Mouse (Mus musculus) neural tube, embryonic 15.5 days (tissue): Measurements from ENCODE around the gene Pkig. TPM values are rescaled to one million over a fixed set of nuclear protein-coding genes. Genes with fewer than 3 reads are reported as not detected.
A peak's percentile ranks its signal among the peaks of the same experiment; 100 is the strongest.

Experiments
- ATAC-seq: fragments of 200-750 bp; cut with Nextera tagmentation; 2 replicates; pipeline ENCODE4 v1.8.0; 2017; ENCODE audit warnings: mild to moderate bottlenecking, moderate TSS enrichment, moderate library complexity; ENCODE audit not compliant: low FRiP score
- H3K27ac ChIP-seq: fragments of 300-500 bp; sonication (generic); replicated peaks from 2 replicates; pipeline ENCODE4 v1.5.1; 2015; ENCODE audit warnings: mild to moderate bottlenecking, inconsistent platforms
- H3K27me3 ChIP-seq: fragments of 300-500 bp; sonication (generic); replicated peaks from 2 replicates; pipeline ENCODE4 v1.6.1; 2015; ENCODE audit warnings: inconsistent platforms
- H3K36me3 ChIP-seq: fragments of 300-500 bp; sonication (generic); 2 replicates; pipeline ENCODE4 v1.6.1; 2015; ENCODE audit warnings: inconsistent platforms
- H3K4me1 ChIP-seq: fragments of 300-500 bp; sonication (generic); 2 replicates; pipeline ENCODE4 v1.6.1; 2015; ENCODE audit warnings: inconsistent platforms
- H3K4me2 ChIP-seq: fragments of 300-500 bp; sonication (generic); 2 replicates; pipeline ENCODE4 v1.6.1; 2015; ENCODE audit warnings: inconsistent platforms, mild to moderate bottlenecking, moderate library complexity
- H3K4me3 ChIP-seq: fragments of 300-500 bp; sonication (generic); replicated peaks from 2 replicates; pipeline ENCODE4 v1.5.1; 2015; ENCODE audit warnings: mild to moderate bottlenecking, inconsistent platforms
- H3K9ac ChIP-seq: fragments of 300-500 bp; sonication (generic); replicated peaks from 2 replicates; pipeline ENCODE4 v1.6.1; 2015; ENCODE audit warnings: mild to moderate bottlenecking, inconsistent platforms
- H3K9me3 ChIP-seq: fragments of 300-500 bp; sonication (generic); replicated peaks from 2 replicates; pipeline ENCODE4 v1.6.1; 2016; ENCODE audit warnings: inconsistent platforms
- WGBS: fragments of 180-500 bp; shearing (Covaris S2); methylation state at CpG from one replicate; pipeline ENCODE4 v1.1.7; 2015; ENCODE audit warnings: mixed read lengths; 5-methylcytosine and 5-hydroxymethylcytosine counted together
- polyA plus RNA-seq: library from polyadenylated mRNA; unstranded; fragments of >200 nt; fragmentation: Nextera tagmentation; extraction: Ambion mirVana; gene quantifications from 2 replicates; pipeline ENCODE4 v1.2.1, GENCODE M21; 2015

Gene Pkig
- polyA plus RNA-seq, 1 experiment from 2014 or later = 107 TPM

- H3K36me3 ChIP-seq = no peaks in the 10 kb centered on the region
- H3K4me3 ChIP-seq = no peak overlapping the region
- H3K9me3 ChIP-seq = no peaks in the 10 kb centered on the region
- H3K4me2 ChIP-seq = no peak overlapping the region
- no peak for ATAC-seq
- H3K27me3 ChIP-seq = no peaks in the 10 kb centered on the region
- 44% methylated on average over 3 of the region's 3 CpGs for WGBS
- H3K9ac ChIP-seq = no peak overlapping the region
- no peak overlapping the region for H3K27ac ChIP-seq
- peaks cover 29% of the 10 kb centered on the region for H3K4me1 ChIP-seq
Observed at GRCm38 (mm10) chr2:163663930-163664329, 5.7 kb downstream of the Pkig start.

GRCm38 (mm10) chr2:163667045-163667444 is 8.9 kb downstream of the Pkig start:
- Histone ChIP-seq H3K27me3 (no peaks in the 10 kb centered on the region), H3K36me3 (no peaks in the 10 kb centered on the region), H3K4me2 (no peak overlapping the region), H3K27ac (no peak overlapping the region), H3K4me1 (peaks cover 3% of the 10 kb centered on the region), H3K9ac (no peak overlapping the region), H3K4me3 (no peak overlapping the region), H3K9me3 (no peaks in the 10 kb centered on the region)
- WGBS = 95% methylated on average over 1 of the region's 1 CpGs
- no peak for ATAC-seq

- no peak overlapping the region for H3K9ac ChIP-seq
- H3K4me3 ChIP-seq = no peak overlapping the region
- H3K36me3 ChIP-seq = no peaks in the 10 kb centered on the region
- WGBS = 89% methylated on average over 11 of the region's 11 CpGs
- H3K9me3 ChIP-seq = no peaks in the 10 kb centered on the region
- H3K27ac ChIP-seq = no peak overlapping the region
- H3K27me3 ChIP-seq = no peaks in the 10 kb centered on the region
- H3K4me2 ChIP-seq = no peak overlapping the region
- peaks cover 18% of the 10 kb centered on the region for H3K4me1 ChIP-seq
- ATAC-seq = no peak
Observed at GRCm38 (mm10) chr2:163670872-163671594, 12.8 kb downstream of the Pkig start.

DNA sequence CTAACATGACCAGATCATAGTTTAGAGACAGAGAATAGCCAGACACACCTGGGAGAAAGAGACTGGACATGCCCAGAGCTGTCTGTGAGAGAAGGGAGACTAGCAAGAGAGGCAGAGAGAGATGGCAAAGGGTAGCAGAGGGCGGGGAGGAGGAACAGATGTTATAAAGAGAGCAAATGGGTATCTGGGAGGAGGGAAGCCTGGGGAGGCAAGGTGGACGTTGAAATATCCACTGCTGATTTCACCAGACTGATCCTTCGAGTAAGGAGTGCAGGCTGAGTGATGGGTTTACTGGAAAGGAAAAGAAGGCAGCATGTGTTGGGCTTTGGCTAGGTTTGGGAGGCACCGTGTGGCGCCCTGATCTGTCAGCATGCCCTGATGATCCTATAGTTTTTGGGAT is 16.2 kb downstream of the Pkig start:
- H3K27me3 ChIP-seq = no peaks in the 10 kb centered on the region
- 74% methylated on average over 5 of the region's 5 CpGs for WGBS
- H3K27ac ChIP-seq = no peak overlapping the region
- H3K36me3 ChIP-seq = no peaks in the 10 kb centered on the region
- no peak overlapping the region for H3K4me2 ChIP-seq
- H3K4me3 ChIP-seq = no peak overlapping the region
- no peak for ATAC-seq
- peaks cover 20% of the 10 kb centered on the region for H3K4me1 ChIP-seq
- no peaks in the 10 kb centered on the region for H3K9me3 ChIP-seq
- no peak overlapping the region for H3K9ac ChIP-seq

- Histone ChIP-seq H3K4me2 (no peak overlapping the region), H3K27me3 (no peaks in the 10 kb centered on the region), H3K9ac (no peak overlapping the region), H3K36me3 (no peaks in the 10 kb centered on the region), H3K4me1 (peaks cover 20% of the 10 kb centered on the region), H3K4me3 (no peak overlapping the region), H3K9me3 (no peaks in the 10 kb centered on the region), H3K27ac (peak overlapping the region; percentile 13)
- no peak for ATAC-seq
- WGBS = 60% methylated on average over 5 of the region's 5 CpGs
Observed at GRCm38 (mm10) chr2:163675144-163675619, 17.0 kb downstream of the Pkig start.

DNA sequence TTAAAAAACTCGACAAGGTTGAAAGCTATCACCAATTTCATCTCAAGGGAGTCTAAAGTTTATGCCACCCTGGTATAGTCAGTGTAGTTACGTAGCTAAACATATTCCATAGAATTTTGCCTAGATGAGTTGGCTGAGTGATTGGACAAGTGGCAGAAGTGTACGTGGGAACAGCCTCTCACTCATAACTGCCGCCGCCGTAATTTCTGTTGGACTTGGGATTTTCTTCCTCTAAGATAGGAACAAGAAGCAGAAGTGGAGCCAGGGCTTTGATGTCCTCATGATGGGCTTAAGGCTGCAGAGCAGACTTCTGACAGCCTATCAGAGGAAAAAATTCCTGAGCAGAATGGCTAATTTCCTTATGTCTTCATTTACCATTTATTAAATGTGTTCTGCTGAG is 17.5 kb downstream of the Pkig start:
- Histone ChIP-seq H3K4me2 (no peak overlapping the region), H3K4me3 (no peak overlapping the region), H3K9me3 (no peaks in the 10 kb centered on the region), H3K9ac (no peak overlapping the region), H3K27me3 (no peaks in the 10 kb centered on the region), H3K27ac (no peak overlapping the region; the same call in 1 of the 2 replicates), H3K36me3 (no peaks in the 10 kb centered on the region), H3K4me1 (peaks cover 20% of the 10 kb centered on the region)
- ATAC-seq = no peak
- 82% methylated on average over 6 of the region's 6 CpGs for WGBS

- H3K4me1 ChIP-seq = peaks cover 20% of the 10 kb centered on the region
- no peaks in the 10 kb centered on the region for H3K9me3 ChIP-seq
- ATAC-seq = no peak
- H3K27me3 ChIP-seq = no peaks in the 10 kb centered on the region
- H3K36me3 ChIP-seq = no peaks in the 10 kb centered on the region
- WGBS = 94% methylated on average over 4 of the region's 4 CpGs
- no peak overlapping the region for H3K4me2 ChIP-seq
- no peak overlapping the region for H3K27ac ChIP-seq
- H3K4me3 ChIP-seq = no peak overlapping the region
- H3K9ac ChIP-seq = no peak overlapping the region
Observed at GRCm38 (mm10) chr2:163676321-163676720, 18.1 kb downstream of the Pkig start.

DNA sequence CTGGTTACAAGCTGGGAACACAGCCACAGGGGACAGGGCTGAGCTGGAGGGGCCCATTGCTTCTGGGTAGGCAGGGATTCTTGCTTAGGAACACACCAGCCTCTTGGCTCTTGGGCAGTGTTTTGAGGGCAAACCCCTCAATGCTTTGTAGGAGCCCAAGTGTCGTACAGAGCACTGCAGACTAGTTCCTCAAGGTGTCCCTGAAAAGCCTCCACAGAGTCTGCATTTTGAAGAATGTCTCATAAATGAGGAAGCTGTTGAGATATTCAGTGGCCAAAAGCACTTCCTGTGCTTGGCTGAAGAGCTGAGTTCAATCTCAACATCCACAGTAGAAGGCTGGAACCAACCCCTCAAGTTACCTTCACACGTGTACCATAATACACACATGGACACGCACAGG is 18.6 kb downstream of the Pkig start:
- Histone ChIP-seq H3K27me3 (no peaks in the 10 kb centered on the region), H3K4me2 (no peak overlapping the region), H3K27ac (no peak overlapping the region), H3K4me1 (peaks cover 20% of the 10 kb centered on the region), H3K4me3 (no peak overlapping the region), H3K9ac (no peak overlapping the region), H3K36me3 (no peaks in the 10 kb centered on the region), H3K9me3 (no peaks in the 10 kb centered on the region)
- ATAC-seq = no peak
- WGBS = 96% methylated on average over 3 of the region's 3 CpGs

GRCm38 (mm10) chr2:163682344-163682743 is 24.2 kb downstream of the Pkig start:
- no peaks in the 10 kb centered on the region for H3K9me3 ChIP-seq
- no peak overlapping the region for H3K9ac ChIP-seq
- peaks cover 12% of the 10 kb centered on the region for H3K4me1 ChIP-seq
- H3K27me3 ChIP-seq = no peaks in the 10 kb centered on the region
- H3K4me3 ChIP-seq = no peak overlapping the region
- no peak overlapping the region for H3K4me2 ChIP-seq
- no peak overlapping the region for H3K27ac ChIP-seq
- ATAC-seq = no peak
- H3K36me3 ChIP-seq = no peaks in the 10 kb centered on the region
- WGBS = 93% methylated on average over 2 of the region's 2 CpGs

DNA sequence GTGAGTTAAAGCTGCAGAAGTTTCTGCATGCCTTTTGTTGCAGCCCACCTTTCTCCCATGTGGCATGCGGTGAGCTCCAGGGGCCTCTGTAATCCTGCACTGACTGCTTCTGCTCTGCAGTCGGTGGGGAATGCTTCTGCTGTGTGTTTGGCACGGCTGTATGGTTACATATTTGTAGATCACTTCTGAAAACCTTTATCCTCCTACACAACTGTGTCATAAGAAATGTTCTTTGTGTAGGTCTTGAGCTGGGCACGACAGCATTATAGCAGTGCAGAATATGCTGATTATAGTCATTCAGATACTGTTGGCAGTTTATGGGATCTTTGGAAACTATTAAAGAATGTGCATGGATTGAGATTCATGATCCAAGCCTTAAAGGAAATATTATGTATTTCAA is 27.1 kb downstream of the Pkig start:
- Histone ChIP-seq H3K9me3 (no peaks in the 10 kb centered on the region), H3K9ac (no peak overlapping the region), H3K4me2 (no peak overlapping the region), H3K27ac (peak overlapping the region; percentile 48; the same call in 1 of the 2 replicates), H3K36me3 (no peaks in the 10 kb centered on the region), H3K4me1 (peaks cover 22% of the 10 kb centered on the region), H3K4me3 (no peak overlapping the region), H3K27me3 (no peaks in the 10 kb centered on the region)
- WGBS = 66% methylated on average over 4 of the region's 4 CpGs
- no peak for ATAC-seq

GRCm38 (mm10) chr2:163685761-163686200 is 27.6 kb downstream of the Pkig start:
- Histone ChIP-seq H3K27me3 (no peaks in the 10 kb centered on the region), H3K9me3 (no peaks in the 10 kb centered on the region), H3K27ac (peak overlapping the region; percentile 48; the same call in 1 of the 2 replicates), H3K4me2 (no peak overlapping the region), H3K36me3 (no peaks in the 10 kb centered on the region), H3K9ac (no peak overlapping the region), H3K4me1 (peaks cover 27% of the 10 kb centered on the region), H3K4me3 (no peak overlapping the region)
- no peak for ATAC-seq
- 78% methylated on average over 6 of the region's 6 CpGs for WGBS

DNA sequence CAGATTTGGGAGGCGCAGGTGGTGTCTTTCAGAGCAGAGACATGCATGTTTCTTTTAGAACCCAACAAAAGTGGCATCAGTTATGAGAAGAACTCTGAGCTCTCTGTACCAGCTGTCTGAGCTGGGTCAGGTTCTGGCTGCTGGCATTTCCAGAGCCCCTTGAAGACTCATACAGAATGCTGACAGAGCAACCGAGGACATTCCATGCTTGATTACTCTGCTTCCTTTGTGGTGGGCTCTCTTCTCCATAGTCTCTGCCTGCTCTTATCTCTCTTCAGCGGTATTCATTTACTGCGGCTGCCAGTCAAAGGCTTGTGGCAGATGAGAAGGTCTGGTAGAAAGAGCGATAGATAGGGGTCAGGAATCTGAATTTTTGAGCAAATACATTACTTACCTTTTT is 28.0 kb downstream of the Pkig start:
- 83% methylated on average over 5 of the region's 5 CpGs for WGBS
- H3K9me3 ChIP-seq = no peaks in the 10 kb centered on the region
- no peak overlapping the region for H3K4me3 ChIP-seq
- H3K4me1 ChIP-seq = peaks cover 30% of the 10 kb centered on the region
- H3K36me3 ChIP-seq = no peaks in the 10 kb centered on the region
- H3K27me3 ChIP-seq = no peaks in the 10 kb centered on the region
- no peak for ATAC-seq
- H3K4me2 ChIP-seq = no peak overlapping the region
- H3K27ac ChIP-seq = peak overlapping the region; percentile 48; the same call in 1 of the 2 replicates
- H3K9ac ChIP-seq = no peak overlapping the region
